Mouse (Mus musculus): ENCODE data around the gene Hoxb7. TPM values are rescaled to one million over a fixed set of nuclear protein-coding genes. Genes with fewer than 3 reads are reported as not detected.

Hoxb7 gene
- polyA plus RNA-seq, 1 experiment from 2014 or later: not detected

DNA sequence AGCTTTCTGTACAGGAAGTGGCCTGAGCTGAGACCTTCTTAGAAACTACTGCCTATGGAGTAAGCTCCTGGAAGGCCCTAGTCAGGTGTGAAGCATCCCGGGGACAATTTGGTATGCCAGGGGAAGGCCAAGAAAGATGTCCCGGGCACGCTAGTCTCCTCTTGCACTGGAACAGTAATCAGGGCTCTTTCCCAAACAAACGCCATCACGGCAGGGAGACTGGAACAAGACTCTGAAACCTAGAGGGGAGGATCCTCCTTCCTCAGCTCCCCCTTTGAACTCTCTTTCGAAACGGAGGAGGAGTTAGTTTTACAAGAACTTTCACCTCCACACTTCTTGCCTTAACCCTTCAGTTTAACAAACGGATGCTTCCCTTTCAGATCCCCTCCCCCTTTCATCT, 45.7 kb downstream of the Hoxb7 start:
- no peak overlapping the region for H3K27ac ChIP-seq (replicated peaks)
- H3K36me3 ChIP-seq (replicated peaks): no peaks in the 10 kb centered on the region
- peaks cover 16% of the 10 kb centered on the region for H3K4me1 ChIP-seq
- DNase-seq (ENCODE audit: low spot score): no peak
- H3K27me3 ChIP-seq (replicated peaks; ENCODE audit: low read depth, poor library complexity, severe bottlenecking): peaks cover 100% of the 10 kb centered on the region
- peak overlapping the region; percentile 53 for H3K4me3 ChIP-seq
- under 1% methylated on average over 8 of the region's 8 CpGs for WGBS
- no peaks in the 10 kb centered on the region for H3K9me3 ChIP-seq

DNA sequence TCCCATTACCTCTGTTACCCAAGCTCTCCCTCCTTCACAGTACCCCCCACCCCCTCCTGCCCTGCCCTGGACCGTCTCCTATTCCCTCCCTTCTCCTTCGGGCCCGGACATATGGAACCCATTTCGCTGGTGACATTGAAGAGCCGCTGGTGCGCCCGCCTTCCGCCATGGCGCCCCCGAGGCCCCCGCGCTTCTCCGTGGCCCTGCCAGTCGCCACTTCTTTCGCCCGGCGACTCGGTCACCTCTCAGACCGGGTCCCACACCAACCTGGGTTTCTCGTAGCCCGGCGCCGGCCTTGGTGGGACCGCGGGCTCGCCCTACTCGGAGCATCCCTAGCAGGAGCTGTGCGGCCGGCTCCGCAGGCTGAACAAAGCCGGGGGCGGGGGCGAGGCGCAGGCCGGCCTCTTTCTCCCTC, 46.2 kb downstream of the Hoxb7 start:
- peak; percentile 75 for DNase-seq (ENCODE audit: low spot score)
- Histone ChIP-seq H3K9me3 (no peaks in the 10 kb centered on the region), H3K27ac (replicated peaks) (peak overlapping the region; percentile 75), H3K4me3 (peak overlapping the region; percentile 53), H3K4me1 (peaks cover 16% of the 10 kb centered on the region), H3K36me3 (replicated peaks) (no peaks in the 10 kb centered on the region), H3K27me3 (replicated peaks; ENCODE audit: low read depth, poor library complexity, severe bottlenecking) (peaks cover 100% of the 10 kb centered on the region)
- under 1% methylated on average over 35 of the region's 35 CpGs for WGBS

DNA sequence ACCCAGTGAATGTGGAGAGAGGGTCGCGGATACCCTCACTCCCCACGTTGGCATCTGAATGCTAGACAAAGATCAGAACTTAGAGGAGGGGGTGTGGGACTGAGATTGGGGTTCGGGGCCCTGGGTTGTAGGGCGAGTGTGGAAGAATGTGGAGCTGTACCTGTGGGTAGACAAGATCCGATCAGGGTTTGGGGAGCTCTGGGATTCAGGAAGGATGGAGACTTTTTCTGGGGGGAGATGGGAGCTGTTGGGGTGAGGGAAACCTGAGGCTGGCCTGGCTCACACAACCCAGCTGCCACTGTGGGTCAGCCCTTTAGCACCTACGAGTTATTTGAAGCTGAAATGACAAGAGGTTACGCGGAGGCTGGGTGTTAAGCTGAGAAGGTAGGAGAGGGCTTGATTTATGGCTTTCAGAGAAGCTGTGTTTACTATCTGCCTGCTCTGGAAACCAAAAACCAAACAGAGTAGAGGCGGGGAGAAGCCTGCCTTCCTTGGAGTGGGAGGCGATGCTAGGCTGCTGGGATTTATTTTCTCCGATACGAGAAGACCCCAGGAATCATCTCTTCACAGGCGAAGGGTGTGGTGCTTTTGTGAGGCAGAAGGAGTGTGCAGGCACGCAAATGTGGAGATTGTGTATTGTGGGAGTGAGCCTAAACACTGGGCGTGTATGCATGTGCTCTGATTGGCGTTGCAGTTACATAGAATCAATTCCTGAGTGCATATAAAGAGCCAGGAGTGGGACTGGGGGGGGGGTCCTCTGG, 47.0 kb downstream of the Hoxb7 start:
- no peaks in the 10 kb centered on the region for H3K36me3 ChIP-seq (replicated peaks)
- H3K4me1 ChIP-seq: peaks cover 16% of the 10 kb centered on the region
- no peak for DNase-seq (ENCODE audit: low spot score)
- peaks cover 100% of the 10 kb centered on the region for H3K27me3 ChIP-seq (replicated peaks; ENCODE audit: low read depth, poor library complexity, severe bottlenecking)
- H3K27ac ChIP-seq (replicated peaks): peak overlapping the region; percentile 75; the same call in 1 of the 2 replicates
- H3K4me3 ChIP-seq: peak overlapping the region; percentile 53
- WGBS: 2% methylated on average over 17 of the region's 17 CpGs
- H3K9me3 ChIP-seq: no peaks in the 10 kb centered on the region

DNA sequence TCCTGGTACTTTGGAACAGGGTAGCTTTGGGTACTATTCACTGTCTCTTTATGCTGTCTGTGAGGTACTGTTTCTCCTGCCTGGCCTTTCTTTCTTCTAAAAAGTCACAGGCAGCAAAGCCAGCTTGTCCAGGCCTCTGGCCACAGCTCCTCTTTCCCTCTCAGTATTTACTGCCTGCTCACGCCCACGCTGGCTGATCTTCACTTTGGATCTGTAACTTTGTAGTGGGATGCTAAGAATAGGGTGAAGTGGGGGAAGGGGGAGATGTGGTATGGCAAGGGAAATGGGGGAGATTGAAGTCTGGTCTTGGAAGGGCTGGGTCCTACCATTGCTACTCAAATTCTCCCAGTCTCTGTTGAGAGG, 47.6 kb downstream of the Hoxb7 start:
- Histone ChIP-seq H3K4me3 (peak overlapping the region; percentile 53; the same call in 1 of the 2 replicates), H3K27me3 (replicated peaks; ENCODE audit: low read depth, poor library complexity, severe bottlenecking) (peaks cover 100% of the 10 kb centered on the region), H3K4me1 (peaks cover 16% of the 10 kb centered on the region), H3K27ac (replicated peaks) (no peak overlapping the region), H3K36me3 (replicated peaks) (no peaks in the 10 kb centered on the region), H3K9me3 (no peaks in the 10 kb centered on the region)
- no peak for DNase-seq (ENCODE audit: low spot score)
- WGBS: 2% methylated on average over 2 of the region's 2 CpGs

DNA sequence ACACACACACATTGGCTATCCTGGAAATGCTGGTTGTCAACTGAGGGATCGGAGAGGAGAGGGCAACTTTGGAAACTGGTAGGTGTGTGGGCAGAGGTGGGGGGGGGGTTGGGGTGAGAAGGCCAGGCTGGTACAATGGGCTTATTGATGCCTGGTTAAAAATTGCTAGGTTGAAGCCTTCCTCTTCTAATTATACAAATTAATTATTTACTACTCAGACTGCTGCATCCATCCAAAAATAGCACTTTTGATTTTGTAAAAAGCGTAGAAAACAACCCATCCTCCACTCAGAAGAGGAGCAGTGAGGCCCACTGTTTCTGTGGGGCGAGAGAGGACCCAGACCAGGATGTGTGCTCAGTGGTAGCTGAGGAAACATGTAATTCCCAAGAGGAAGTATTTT, 48.6 kb downstream of the Hoxb7 start:
- Histone ChIP-seq H3K36me3 (replicated peaks) (no peaks in the 10 kb centered on the region), H3K9me3 (no peaks in the 10 kb centered on the region), H3K27ac (replicated peaks) (no peak overlapping the region), H3K27me3 (replicated peaks; ENCODE audit: low read depth, poor library complexity, severe bottlenecking) (peaks cover 100% of the 10 kb centered on the region), H3K4me1 (peaks cover 16% of the 10 kb centered on the region), H3K4me3 (peak overlapping the region; percentile 16; the same call in 1 of the 2 replicates)
- DNase-seq (ENCODE audit: low spot score): no peak
- WGBS: 21% methylated on average over 3 of the region's 3 CpGs

DNA sequence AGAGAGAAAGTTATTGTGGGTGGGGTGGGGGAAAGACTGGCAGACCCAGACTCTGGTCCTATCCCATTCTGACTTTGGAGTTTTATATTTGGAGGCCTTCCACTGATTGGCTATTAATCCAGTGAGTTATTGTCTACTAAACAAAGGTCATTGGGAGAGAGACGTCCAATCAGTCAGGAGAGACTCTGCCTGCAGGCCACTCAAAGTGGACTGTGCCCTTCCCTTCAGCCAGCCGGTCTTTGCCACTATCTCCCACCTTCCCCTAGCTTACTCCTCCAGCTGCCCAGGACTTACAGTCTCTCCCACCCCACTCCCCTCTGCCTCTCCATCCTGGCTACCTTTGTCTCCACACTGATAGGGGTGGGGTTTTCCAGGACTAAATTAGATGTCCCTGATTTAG, 50.2 kb downstream of the Hoxb7 start:
- WGBS: 0% methylated on average over 2 of the region's 2 CpGs
- H3K27me3 ChIP-seq (replicated peaks; ENCODE audit: low read depth, poor library complexity, severe bottlenecking): peaks cover 100% of the 10 kb centered on the region
- H3K36me3 ChIP-seq (replicated peaks): no peaks in the 10 kb centered on the region
- H3K9me3 ChIP-seq: no peaks in the 10 kb centered on the region
- 0 out of 2 replicates have a peak overlapping the region, but pooled peaks have one; percentile 1 for H3K4me3 ChIP-seq
- no peak overlapping the region for H3K27ac ChIP-seq (replicated peaks)
- H3K4me1 ChIP-seq: peaks cover 19% of the 10 kb centered on the region
- no peak for DNase-seq (ENCODE audit: low spot score)

DNA sequence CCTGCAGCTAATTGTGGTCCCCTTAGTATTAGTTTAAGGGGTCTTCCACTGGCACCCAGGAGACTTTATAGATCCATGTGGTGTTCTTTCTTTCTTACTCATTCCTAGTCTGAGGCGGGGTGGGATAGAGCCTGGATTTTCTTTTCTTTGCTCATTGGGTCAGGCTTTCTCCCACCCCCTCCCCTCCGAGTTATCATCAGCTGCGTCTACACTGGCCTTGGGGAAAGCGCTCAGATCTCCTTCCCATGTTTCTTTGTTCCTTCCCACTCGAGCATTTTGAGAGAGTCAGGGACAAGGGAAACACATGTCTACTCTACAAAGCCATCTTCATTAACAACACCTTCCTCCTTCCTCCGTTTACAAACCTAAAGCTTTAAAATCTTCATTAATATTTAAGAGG, 50.6 kb downstream of the Hoxb7 start:
- DNase-seq (ENCODE audit: low spot score): no peak
- H3K27ac ChIP-seq (replicated peaks): no peak overlapping the region
- H3K36me3 ChIP-seq (replicated peaks): no peaks in the 10 kb centered on the region
- under 1% methylated on average over 6 of the region's 6 CpGs for WGBS
- peaks cover 100% of the 10 kb centered on the region for H3K27me3 ChIP-seq (replicated peaks; ENCODE audit: low read depth, poor library complexity, severe bottlenecking)
- H3K4me3 ChIP-seq: 0 out of 2 replicates have a peak overlapping the region, but pooled peaks have one; percentile 1
- H3K4me1 ChIP-seq: peaks cover 18% of the 10 kb centered on the region
- H3K9me3 ChIP-seq: no peaks in the 10 kb centered on the region

DNA sequence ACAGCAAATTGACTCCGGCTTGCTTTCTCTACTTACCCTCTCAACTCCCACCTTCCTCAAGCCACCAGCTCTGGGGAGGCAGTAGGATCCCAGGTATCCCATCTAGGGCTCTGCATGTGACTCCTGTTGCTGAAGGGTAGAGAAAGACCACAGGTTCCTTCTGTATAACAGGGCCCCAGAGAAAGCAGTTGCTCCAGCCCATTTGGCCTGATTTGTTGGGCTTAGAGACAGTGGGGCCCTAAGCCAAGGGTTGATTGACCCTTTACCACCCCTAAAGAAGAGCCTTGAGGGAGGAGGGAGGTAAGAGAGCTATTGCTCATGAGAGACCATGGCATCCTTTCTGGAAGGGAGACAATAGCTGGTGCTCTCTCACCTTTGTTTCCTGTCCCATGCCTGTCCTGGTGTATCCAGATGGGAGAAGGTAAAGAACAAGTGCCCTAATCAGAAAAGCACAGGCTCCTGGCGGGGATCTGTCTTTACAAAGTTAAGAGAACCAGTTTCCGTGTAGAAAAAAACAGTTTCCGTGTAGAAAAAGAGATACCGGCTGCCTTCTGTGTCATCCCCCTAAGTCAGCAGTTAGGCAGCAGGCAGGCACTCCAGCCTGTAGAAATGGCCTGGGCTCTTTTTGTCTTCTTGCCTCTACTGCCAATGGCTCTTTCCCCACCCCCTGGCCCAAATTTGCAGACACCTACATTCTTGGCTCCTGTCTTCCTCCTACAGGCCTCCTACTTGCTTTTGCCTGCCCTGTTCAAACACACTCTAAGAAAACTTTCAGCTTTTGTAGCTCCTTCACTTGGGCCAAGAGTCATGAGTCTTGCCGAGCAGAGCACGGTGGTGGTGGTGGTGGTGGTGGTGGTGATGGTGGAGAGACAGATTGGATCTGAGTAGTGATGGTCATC, 52.8 kb downstream of the Hoxb7 start:
- peaks cover 4% of the 10 kb centered on the region; the same call in 1 of the 2 replicates for H3K4me1 ChIP-seq

More for the DNA sequence above, 52.8 kb downstream of the Hoxb7 start:
- Histone ChIP-seq H3K9me3 (no peaks in the 10 kb centered on the region), H3K27ac (replicated peaks) (no peak overlapping the region), H3K36me3 (replicated peaks) (no peaks in the 10 kb centered on the region), H3K4me3 (peak overlapping the region; percentile 49), H3K27me3 (replicated peaks; ENCODE audit: low read depth, poor library complexity, severe bottlenecking) (peaks cover 100% of the 10 kb centered on the region)
- WGBS: 10% methylated on average over 7 of the region's 7 CpGs
- no peak for DNase-seq (ENCODE audit: low spot score)

MicroRNAs within 50 kb of the gene (microRNA counts, 519-probe panel; counts per million panel counts)
- microRNA mmu-miR-10a: 188 counts per million, percentile 57 among the panel's probes with 10 or more counts
- microRNA mmu-miR-196a: 188 counts per million, percentile 57 among the panel's probes with 10 or more counts

Small RNA genes within 50 kb of the gene (microRNA-seq; reads per million reads assigned to microRNA genes)
- gene Mir10a (372 reads per million, percentile 65 among the genes with 10 or more reads in this experiment), gene Mir196a-1 (not detected)

Other genes with a start within 250 kb of the Hoxb7 start
- gene Ube2z, start 221.2 kb upstream of the Hoxb7 start, polyA plus RNA-seq (2016; fragmentation: Nextera tagmentation; extraction: Ambion mirVana): 34.3 and 35.2 TPM in 2 replicates
- 596 and 634 TPM in 2 replicates for gene Atp5g1, start 211.0 kb upstream of the Hoxb7 start, polyA plus RNA-seq (2016; fragmentation: Nextera tagmentation; extraction: Ambion mirVana)
- not detected in 2 replicates for gene Calcoco2, start 174.7 kb upstream of the Hoxb7 start, polyA plus RNA-seq (2016; fragmentation: Nextera tagmentation; extraction: Ambion mirVana)
- gene Ttll6, start 152.8 kb upstream of the Hoxb7 start, polyA plus RNA-seq (2016; fragmentation: Nextera tagmentation; extraction: Ambion mirVana): not detected in 2 replicates
- gene Hoxb13, start 92.3 kb upstream of the Hoxb7 start, polyA plus RNA-seq (2016; fragmentation: Nextera tagmentation; extraction: Ambion mirVana): not detected in 2 replicates
- not detected in 2 replicates for gene Hoxb9, start 15.2 kb upstream of the Hoxb7 start, polyA plus RNA-seq (2016; fragmentation: Nextera tagmentation; extraction: Ambion mirVana)
- gene Hoxb8, start 4.7 kb upstream of the Hoxb7 start, polyA plus RNA-seq (2016; fragmentation: Nextera tagmentation; extraction: Ambion mirVana): not detected in 2 replicates
- 0.15 TPM in 1 of 2 replicates, not detected in the other for gene Hoxb6, start 5.9 kb downstream of the Hoxb7 start, polyA plus RNA-seq (2016; fragmentation: Nextera tagmentation; extraction: Ambion mirVana)
- 0.07 and 0.28 TPM in 2 replicates for gene Hoxb5, start 16.7 kb downstream of the Hoxb7 start, polyA plus RNA-seq (2016; fragmentation: Nextera tagmentation; extraction: Ambion mirVana)
- gene Hoxb4, start 31.6 kb downstream of the Hoxb7 start, polyA plus RNA-seq (2016; fragmentation: Nextera tagmentation; extraction: Ambion mirVana): 0.09 and 0.23 TPM in 2 replicates
- 0.69 and 3.4 TPM in 2 replicates for gene Hoxb3, start 36.7 kb downstream of the Hoxb7 start, polyA plus RNA-seq (2016; fragmentation: Nextera tagmentation; extraction: Ambion mirVana)
- 5.8 and 17.0 TPM in 2 replicates for gene Hoxb2, start 63.9 kb downstream of the Hoxb7 start, polyA plus RNA-seq (2016; fragmentation: Nextera tagmentation; extraction: Ambion mirVana)
- 1.2 and 7.1 TPM in 2 replicates for gene Hoxb1, start 79.1 kb downstream of the Hoxb7 start, polyA plus RNA-seq (2016; fragmentation: Nextera tagmentation; extraction: Ambion mirVana)
- gene Skap1, start 178.0 kb downstream of the Hoxb7 start, polyA plus RNA-seq (2016; fragmentation: Nextera tagmentation; extraction: Ambion mirVana): 0.19 and 0.46 TPM in 2 replicates

Data from embryonic facial prominence, embryonic 10.5 days (tissue).